Mouse (Mus musculus) lung, postnatal 0 days (tissue): Measurements from ENCODE around the gene Cers6.

Source experiments
- CTCF ChIP-seq: IDR thresholded peaks from 2 replicates; pipeline ENCODE4 v1.5.1; 2016; ENCODE audit warnings: antibody characterized with exemption, mild to moderate bottlenecking
- EP300 ChIP-seq: IDR thresholded peaks from 2 replicates; pipeline ENCODE4 v1.6.1; 2016; ENCODE audit warnings: antibody characterized with exemption, mild to moderate bottlenecking, control low read depth

GRCm38 (mm10) chr2:68911587-68912483 is 50.6 kb downstream of the Cers6 start:
- TF ChIP-seq EP300 (no peak), CTCF (no peak)
